Mouse (Mus musculus) adrenal gland, postnatal 36 days (tissue): ENCODE results near the gene Colca2. TPM values are rescaled to one million over a fixed set of nuclear protein-coding genes. Genes with fewer than 3 reads are reported as not detected.

Experiments
- DNase-seq, 2 experiments: peaks; one replicate each; pipeline ENCODE4 v3.0.0; 2021; ENCODE audit warnings: mixed read lengths in 1 of 2
- total RNA-seq, 2 experiments: library from RNA; stranded (reverse); gene quantifications; 2 replicates each; pipeline ENCODE4 v1.2.3; 2021

Colca2 gene
- total RNA-seq, 2 experiments from 2014 or later, result 3.1 to 3.3 TPM

DNA sequence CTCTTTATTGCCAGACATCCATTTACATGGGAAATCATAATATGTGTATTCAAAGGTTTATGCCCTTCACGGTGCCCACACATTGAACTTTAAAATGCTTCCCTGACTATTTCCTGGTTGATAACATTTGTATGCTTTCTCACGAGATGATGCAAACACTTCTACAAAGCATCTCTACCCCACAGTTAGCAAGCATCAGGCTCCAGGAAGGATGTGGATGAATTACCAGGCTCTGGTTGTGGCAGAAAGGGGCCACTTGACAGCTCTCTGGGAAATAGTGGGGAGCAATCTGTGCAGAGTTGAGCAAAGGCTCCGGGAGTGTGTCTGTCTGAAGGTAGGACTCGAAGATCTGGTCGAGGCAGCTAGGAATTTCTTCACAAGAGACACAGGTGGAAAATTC, 6.3 kb downstream of the Colca2 start:
- DNase-seq, result no peak

DNA sequence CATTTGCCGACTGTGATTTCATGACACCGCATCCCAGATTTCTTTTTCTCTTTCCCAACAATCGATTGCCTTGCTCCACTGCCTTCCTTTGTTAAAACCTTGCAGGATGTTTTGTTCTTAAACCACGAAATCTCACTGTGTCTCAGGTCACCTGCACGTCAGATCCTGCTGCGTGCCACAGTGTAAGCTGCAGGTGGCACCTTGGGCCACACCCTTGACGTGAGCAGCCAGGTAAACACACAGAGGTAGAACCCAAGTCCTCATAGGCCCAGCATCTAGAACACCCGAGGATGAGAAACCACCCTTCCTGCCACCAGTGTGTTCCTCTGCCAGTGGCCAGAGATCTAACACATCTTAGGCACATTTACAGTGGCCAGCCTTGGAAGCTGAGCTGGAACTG, 7.3 kb downstream of the Colca2 start:
- DNase-seq, result no peak

DNA sequence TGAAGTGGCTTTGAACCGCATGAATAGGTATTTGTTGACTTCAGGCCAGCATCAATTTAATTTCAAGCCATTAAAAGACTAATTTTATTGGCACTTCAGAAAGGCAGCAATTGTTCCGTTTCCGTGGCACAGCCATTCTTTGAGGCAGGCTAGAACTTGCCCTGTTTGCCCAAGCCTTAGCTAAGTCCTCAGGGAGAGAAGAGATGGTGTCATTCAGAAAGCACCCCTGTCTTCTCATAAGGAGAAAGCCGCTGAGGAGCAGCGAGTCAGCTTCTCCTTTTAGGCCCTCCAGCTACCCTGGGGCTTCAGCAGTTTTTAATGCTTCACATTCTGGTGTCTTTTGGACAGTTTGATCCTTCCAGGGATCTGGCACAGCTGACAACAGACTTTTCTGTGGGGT, 9.5 kb downstream of the Colca2 start:
- DNase-seq, result no peak

DNA sequence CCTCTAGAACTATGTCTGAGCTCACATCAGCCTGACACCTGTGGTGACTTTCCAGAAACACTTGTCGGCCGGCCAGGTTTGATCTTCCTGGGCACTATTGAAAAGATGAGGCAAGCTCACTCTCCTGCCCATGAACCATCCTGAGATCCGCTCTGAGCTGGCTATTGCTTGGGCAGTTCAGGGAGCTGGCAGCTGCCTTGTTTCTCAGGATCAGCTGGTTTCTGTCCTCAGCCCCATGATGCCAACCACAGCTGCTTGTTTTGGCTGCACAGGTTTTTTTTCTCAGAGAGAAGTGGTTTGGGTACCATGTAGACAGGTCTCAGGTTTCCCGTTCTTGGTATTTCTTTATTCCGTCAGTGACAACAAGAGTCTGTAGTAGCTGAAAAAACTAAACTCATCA, 19.9 kb downstream of the Colca2 start:
- no peak for DNase-seq

DNA sequence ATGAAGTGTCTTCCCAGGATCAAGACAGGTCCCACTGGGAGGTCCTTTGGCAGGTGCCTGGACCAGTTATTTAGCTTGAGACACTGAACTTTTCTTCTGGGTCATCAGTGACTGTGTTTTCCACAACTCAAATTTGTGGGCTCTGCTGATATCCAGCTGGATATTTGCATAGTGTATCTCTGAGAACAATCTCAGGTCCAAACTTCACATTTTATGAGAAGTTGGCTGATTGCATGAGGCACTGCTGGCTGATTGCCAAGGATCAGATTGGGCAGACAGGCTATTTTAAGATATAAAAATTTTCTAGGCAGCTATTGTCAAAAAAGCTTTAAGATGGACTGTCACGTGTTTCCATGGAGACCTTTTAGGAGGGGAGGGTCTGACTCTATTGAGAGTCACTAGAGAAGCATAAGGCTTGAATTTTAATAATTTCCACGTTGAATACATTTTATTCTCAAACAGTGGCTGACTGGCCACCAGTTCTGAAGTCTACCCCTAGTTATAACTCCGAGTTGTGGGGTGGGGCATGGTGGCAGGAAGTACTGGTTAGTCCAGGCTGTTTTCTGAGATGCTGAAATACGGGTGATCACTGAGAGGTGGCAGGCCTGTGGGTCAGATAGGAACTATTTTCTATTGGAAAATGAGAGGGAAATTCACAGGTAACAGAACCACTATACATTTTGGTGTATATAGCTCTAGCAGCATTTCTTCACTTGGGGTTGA, 21.4 kb downstream of the Colca2 start:
- peak; percentile 23 to 26 for DNase-seq

DNA sequence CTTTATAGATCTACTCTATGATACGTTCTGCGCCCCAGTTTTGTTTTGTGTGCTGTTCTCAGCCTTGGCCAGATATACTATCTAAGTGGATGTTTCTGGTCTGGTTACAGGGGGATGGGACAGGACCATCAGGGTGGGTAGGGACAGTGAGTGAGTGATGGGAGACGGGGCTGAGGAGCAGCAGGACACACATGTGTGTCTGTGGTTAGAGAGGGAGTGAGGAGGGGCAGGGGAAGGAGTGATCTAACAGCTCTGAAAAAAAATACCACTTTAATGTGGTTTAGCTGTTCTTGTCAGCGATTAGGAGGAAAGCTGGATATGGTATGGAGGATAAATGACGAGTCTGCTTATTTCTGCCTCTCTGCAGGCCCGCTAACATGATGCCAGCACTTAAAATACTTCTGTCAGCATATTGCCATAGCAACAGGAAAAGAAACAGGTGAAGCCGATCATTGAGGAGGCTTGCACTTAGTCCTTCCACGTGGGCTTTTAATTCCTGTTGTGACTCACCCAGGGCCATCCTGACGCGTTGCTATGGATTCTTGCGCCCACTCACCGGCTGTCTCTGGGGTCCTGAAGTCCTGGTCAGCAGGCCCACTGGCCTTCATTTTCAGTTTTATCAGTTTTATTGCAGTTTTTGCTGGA, 39.5 kb downstream of the Colca2 start:
- no peak for DNase-seq

DNA sequence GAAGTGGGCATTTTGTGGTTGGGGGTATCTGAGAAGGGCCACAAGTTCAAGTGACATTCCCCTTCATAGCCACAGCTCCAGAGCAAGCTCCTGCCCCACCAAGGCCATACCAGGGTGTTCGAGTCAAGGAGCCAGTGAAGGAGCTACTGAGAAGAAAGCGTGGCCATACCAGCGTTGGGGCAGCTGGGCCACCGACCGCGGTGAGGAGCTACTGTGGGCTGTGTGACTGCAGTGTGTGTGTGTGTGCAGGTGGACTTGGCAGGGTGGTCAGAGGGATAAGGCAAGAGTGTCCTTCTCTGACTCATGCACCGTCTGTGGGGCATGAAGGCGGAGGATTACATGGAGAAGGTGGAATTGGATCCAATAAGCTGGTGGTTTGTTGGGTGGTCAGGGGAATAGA, 46.2 kb downstream of the Colca2 start:
- no peak for DNase-seq

DNA sequence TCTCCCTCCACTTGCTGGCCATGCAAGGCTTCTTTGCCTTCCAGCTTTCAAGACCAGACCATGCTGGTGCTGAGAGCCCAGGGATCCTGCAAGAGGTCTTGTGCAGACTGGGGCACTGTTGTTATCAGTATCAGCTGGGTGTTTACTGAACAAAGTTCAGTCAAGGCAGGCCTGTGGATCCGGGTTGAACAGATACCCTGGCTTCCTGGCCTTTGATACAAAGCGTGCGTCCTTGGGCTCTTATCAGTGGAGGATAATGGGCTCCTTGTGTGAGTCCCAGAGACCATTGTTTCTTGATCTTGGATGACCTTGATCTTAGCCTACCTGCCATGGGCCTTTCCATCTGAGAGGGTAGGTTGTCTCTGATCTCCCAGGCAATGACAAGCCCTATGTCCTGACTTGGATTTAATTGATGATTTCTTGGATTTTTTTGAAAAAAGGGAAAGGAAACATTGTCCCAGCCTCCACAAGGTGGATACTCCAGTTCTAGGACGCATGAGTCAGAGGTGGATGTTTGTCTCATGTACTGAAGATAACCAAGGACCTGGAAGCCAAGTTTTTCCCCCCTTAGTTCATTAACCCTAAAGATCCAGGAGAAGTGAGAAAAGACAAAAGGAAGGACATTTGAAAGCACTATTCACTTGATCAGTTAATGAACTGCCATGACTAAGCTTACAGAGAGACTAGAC, 47.5 kb downstream of the Colca2 start:
- DNase-seq, result peak; percentile 32 to 33

DNA sequence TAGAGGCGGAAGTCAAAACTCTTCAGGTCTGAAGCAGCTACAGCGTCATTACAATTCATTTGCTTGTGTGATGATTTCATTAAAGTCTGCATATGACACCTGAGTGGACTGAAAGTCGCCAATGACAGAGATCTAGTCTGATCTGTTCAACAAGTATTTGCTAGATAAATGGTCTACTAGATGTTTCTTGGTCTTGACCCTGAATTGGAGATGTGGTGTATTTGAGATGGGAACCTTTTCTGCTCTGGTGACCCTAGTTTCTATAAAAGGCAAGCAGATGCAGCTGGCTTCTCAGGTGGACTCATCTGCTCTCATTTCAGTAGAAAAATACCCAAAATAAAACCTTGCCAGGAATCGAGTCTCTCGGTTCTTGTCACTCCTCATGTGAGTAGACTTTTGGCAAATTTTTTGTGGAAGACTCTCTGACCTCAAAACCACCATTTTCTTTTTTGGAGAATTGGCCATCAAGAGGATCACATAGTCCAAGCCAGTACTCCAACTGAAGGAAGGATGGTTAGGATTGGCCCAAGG, 52.7 kb downstream of the Colca2 start:
- no peak for DNase-seq

Other genes with a start within 250 kb of the Colca2 start
- not detected for gene Btg4, start 217.7 kb downstream of the Colca2 start, total RNA-seq
- 1 to 10 TPM; 6.5 to 8.3 TPM for gene Layn, start 201.5 kb downstream of the Colca2 start, total RNA-seq
- gene 4833427G06Rik, start 176.5 kb downstream of the Colca2 start, total RNA-seq, result under 1 TPM in 1 of 2 experiments, not detected in 1; 0.49 TPM
- not detected for gene Gm32742, start 113.1 kb downstream of the Colca2 start, total RNA-seq
- gene Pou2af1, start 64.9 kb downstream of the Colca2 start, total RNA-seq, result not detected
- not detected for gene 1810046K07Rik, start 50.3 kb upstream of the Colca2 start, total RNA-seq